Mouse (Mus musculus): Measurements from ENCODE around the gene Gps2. TPM values are rescaled to one million over a fixed set of nuclear protein-coding genes. Genes with fewer than 3 reads are reported as not detected.
"Not testable (repeated sequence)": the region's sequence is repeated elsewhere in the genome, so short reads cannot be mapped to it uniquely, and the experiment has no call there.

Gps2 gene
- polyA plus RNA-seq, 1 experiment from 2014 or later: 95.8 TPM

- WGBS: 95% methylated on average over 17 of the region's 17 CpGs
- no peak for ATAC-seq (ENCODE audit: low FRiP score)
- H3K36me3 ChIP-seq (ENCODE audit: control insufficient read depth, insufficient read depth, low read length): peaks cover 57% of the 10 kb centered on the region
- H3K4me2 ChIP-seq: no peak overlapping the region
- H3K9ac ChIP-seq (ENCODE audit: low read length): no peak overlapping the region
- no peaks in the 10 kb centered on the region for H3K27me3 ChIP-seq (ENCODE audit: control insufficient read depth, insufficient read depth, low read length)
- peak; percentile 73 for DNase-seq (ENCODE audit: low spot score, missing footprints)
- no peak overlapping the region for H3K4me3 ChIP-seq (ENCODE audit: low read depth, low read length)
- no peak overlapping the region for H3K27ac ChIP-seq (ENCODE audit: low read depth, low read length)
- peaks cover 19% of the 10 kb centered on the region for H3K4me1 ChIP-seq (ENCODE audit: control insufficient read depth, insufficient read depth, low read length)
- no peaks in the 10 kb centered on the region for H3K9me3 ChIP-seq (ENCODE audit: control insufficient read depth, low read length)
Observed at GRCm38 (mm10) chr11:69910781-69911560, 2.7 kb upstream of the Gps2 start.

DNA sequence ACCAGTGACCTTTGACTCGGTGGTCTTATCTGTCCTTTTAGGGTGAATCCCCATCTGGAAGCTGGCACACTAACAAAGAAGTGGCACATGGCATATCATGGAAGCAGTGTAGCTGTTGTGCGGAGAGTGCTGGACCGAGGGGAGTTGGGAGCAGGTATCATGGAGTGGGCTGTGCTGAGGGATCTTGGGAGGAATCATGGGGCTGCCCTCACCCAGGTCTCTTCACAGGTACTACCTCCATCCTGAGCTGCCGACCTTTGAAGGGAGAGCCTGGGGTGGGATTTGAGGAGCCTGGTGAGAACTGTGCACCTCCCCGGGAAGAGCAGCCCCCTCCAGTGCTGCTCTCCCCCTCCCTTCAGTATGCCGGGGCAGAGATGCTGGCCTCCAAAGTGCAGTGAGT lies 2.0 kb upstream of the Gps2 start:
- H3K4me2 ChIP-seq: no peak overlapping the region
- no peak overlapping the region for H3K27ac ChIP-seq (ENCODE audit: low read depth, low read length)
- peak; percentile 77 for DNase-seq (ENCODE audit: low spot score, missing footprints)
- H3K4me3 ChIP-seq (ENCODE audit: low read depth, low read length): no peak overlapping the region
- peaks cover 56% of the 10 kb centered on the region for H3K36me3 ChIP-seq (ENCODE audit: control insufficient read depth, insufficient read depth, low read length)
- no peaks in the 10 kb centered on the region for H3K27me3 ChIP-seq (ENCODE audit: control insufficient read depth, insufficient read depth, low read length)
- H3K4me1 ChIP-seq (ENCODE audit: control insufficient read depth, insufficient read depth, low read length): peaks cover 21% of the 10 kb centered on the region
- ATAC-seq (ENCODE audit: low FRiP score): no peak
- H3K9ac ChIP-seq (ENCODE audit: low read length): no peak overlapping the region
- no peaks in the 10 kb centered on the region for H3K9me3 ChIP-seq (ENCODE audit: control insufficient read depth, low read length)
- WGBS: 84% methylated on average over 6 of the region's 6 CpGs

DNA sequence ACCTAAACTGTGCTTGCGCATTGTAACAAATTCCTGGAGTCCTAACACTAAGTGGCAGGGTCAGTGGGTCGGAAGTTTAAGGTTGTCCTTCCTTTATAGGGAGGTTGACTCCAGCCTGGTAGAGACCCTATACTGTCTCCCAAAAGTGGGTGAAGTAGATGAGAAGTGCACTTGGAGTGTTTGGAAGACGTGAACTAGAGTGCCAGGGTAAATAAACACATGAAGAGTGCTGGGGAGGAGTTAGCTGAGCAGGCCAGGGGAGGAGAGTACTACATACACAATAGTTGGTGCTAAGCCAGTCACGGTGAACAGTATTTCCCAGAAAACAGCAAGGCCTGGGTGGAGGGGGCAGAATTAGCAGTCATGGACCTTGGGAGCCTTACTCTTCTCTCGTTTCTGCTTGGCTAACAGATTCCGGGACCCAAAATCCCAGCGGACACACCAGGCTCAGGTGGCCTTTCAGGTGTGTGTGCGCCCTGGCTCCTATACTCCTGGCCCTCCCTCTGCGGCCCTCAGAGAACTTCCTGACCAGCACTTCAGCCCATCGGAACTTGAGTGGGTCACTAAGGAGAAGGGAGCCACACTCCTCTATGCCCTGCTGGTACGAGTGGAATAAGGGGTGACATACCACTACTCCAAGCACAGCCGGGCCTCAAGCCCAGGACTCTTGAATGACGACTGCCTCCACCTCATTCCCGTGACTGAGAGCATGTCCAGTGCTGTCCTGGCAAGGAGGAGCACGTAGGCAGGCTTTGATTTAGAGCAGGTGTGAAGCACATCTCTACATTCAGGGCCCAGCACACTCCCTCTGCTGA lies 765 bp upstream of the Gps2 start:
- peak; percentile 75 for DNase-seq (ENCODE audit: low spot score, missing footprints)
- Histone ChIP-seq H3K4me2 (peak overlapping the region; percentile 74), H3K27ac (ENCODE audit: low read depth, low read length) (no peak overlapping the region; the same call in 1 of the 2 replicates), H3K9ac (ENCODE audit: low read length) (peak overlapping the region; percentile 89; the same call in 1 of the 2 replicates), H3K9me3 (ENCODE audit: control insufficient read depth, low read length) (no peaks in the 10 kb centered on the region), H3K4me3 (ENCODE audit: low read depth, low read length) (peak overlapping the region; percentile 72; the same call in 1 of the 2 replicates), H3K36me3 (ENCODE audit: control insufficient read depth, insufficient read depth, low read length) (peaks cover 56% of the 10 kb centered on the region), H3K4me1 (ENCODE audit: control insufficient read depth, insufficient read depth, low read length) (peaks cover 21% of the 10 kb centered on the region), H3K27me3 (ENCODE audit: control insufficient read depth, insufficient read depth, low read length) (no peaks in the 10 kb centered on the region)
- peak; percentile 8; the same call in 1 of the 2 replicates for ATAC-seq (ENCODE audit: low FRiP score)
- 73% methylated on average over 15 of the region's 15 CpGs for WGBS

- Histone ChIP-seq H3K4me3 (ENCODE audit: low read depth, low read length) (peak overlapping the region; percentile 72), H3K27ac (ENCODE audit: low read depth, low read length) (peak overlapping the region; percentile 77), H3K27me3 (ENCODE audit: control insufficient read depth, insufficient read depth, low read length) (no peaks in the 10 kb centered on the region), H3K9ac (ENCODE audit: low read length) (peak overlapping the region; percentile 89), H3K4me2 (peak overlapping the region; percentile 74), H3K4me1 (ENCODE audit: control insufficient read depth, insufficient read depth, low read length) (peaks cover 29% of the 10 kb centered on the region), H3K36me3 (ENCODE audit: control insufficient read depth, insufficient read depth, low read length) (peaks cover 50% of the 10 kb centered on the region), H3K9me3 (ENCODE audit: control insufficient read depth, low read length) (no peaks in the 10 kb centered on the region)
- 3% methylated on average over 17 of the region's 17 CpGs for WGBS
- no peak for ATAC-seq (ENCODE audit: low FRiP score)
- DNase-seq (ENCODE audit: low spot score, missing footprints): no peak
Observed at GRCm38 (mm10) chr11:69914372-69914764, 680 bp downstream of the Gps2 start.

GRCm38 (mm10) chr11:69914917-69915430 lies 1.3 kb downstream of the Gps2 start:
- DNase-seq (ENCODE audit: low spot score, missing footprints): no peak
- H3K27ac ChIP-seq (ENCODE audit: low read depth, low read length): no peak overlapping the region
- peak overlapping the region; percentile 89; the same call in 1 of the 2 replicates for H3K9ac ChIP-seq (ENCODE audit: low read length)
- H3K27me3 ChIP-seq (ENCODE audit: control insufficient read depth, insufficient read depth, low read length): no peaks in the 10 kb centered on the region
- 41% methylated on average over 9 of the region's 9 CpGs for WGBS
- H3K36me3 ChIP-seq (ENCODE audit: control insufficient read depth, insufficient read depth, low read length): peaks cover 47% of the 10 kb centered on the region
- no peak for ATAC-seq (ENCODE audit: low FRiP score)
- peaks cover 33% of the 10 kb centered on the region for H3K4me1 ChIP-seq (ENCODE audit: control insufficient read depth, insufficient read depth, low read length)
- peak overlapping the region; percentile 72 for H3K4me3 ChIP-seq (ENCODE audit: low read depth, low read length)
- no peaks in the 10 kb centered on the region for H3K9me3 ChIP-seq (ENCODE audit: control insufficient read depth, low read length)
- peak overlapping the region; percentile 74 for H3K4me2 ChIP-seq

- H3K27me3 ChIP-seq (ENCODE audit: control insufficient read depth, insufficient read depth, low read length): no peaks in the 10 kb centered on the region
- no peak for ATAC-seq (ENCODE audit: low FRiP score)
- no peak overlapping the region for H3K9ac ChIP-seq (ENCODE audit: low read length)
- no peaks in the 10 kb centered on the region for H3K9me3 ChIP-seq (ENCODE audit: control insufficient read depth, low read length)
- peaks cover 33% of the 10 kb centered on the region for H3K4me1 ChIP-seq (ENCODE audit: control insufficient read depth, insufficient read depth, low read length)
- 65% methylated on average over 5 of the region's 5 CpGs for WGBS
- peaks cover 37% of the 10 kb centered on the region for H3K36me3 ChIP-seq (ENCODE audit: control insufficient read depth, insufficient read depth, low read length)
- H3K4me3 ChIP-seq (ENCODE audit: low read depth, low read length): no peak overlapping the region
- peak overlapping the region; percentile 74; the same call in 1 of the 2 replicates for H3K4me2 ChIP-seq
- peak; percentile 72 for DNase-seq (ENCODE audit: low spot score, missing footprints)
- no peak overlapping the region for H3K27ac ChIP-seq (ENCODE audit: low read depth, low read length)
Observed at GRCm38 (mm10) chr11:69915667-69916627, 2.3 kb downstream of the Gps2 start.

DNA sequence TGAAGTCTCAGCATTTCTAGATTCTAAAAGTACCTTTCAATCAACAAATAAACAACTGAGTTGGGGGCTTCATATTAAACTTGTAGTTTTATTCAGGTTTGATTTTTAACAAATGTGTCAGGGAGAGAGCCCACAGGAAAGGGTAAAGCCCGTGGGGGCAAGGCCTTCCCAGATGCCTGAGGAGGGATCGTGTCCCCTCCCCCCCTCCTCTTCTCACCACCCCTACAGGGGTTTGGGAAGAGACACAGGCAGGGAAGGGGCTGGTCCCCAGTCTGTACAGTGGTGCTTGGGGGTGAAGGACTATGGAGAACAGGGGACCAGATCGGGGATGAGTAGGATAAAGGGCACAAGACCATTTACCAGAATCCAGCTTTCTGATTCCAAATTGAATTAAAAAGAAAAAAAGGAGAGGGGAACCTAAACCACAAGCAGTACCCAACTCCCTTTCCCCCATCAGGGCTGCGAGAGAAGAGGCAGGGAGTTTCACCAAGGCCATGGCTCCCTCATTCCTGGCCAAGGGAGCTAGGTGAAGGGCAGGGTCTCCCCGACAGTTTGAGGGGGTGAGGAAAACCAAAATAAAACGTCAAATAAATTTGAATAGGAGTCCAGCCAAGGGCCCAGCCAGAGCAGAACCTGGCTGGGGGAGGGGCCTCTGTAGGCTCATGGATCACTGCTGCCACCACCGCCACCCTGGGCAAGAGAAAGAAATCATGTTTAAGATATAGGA lies 3.1 kb downstream of the Gps2 start:
- H3K9me3 ChIP-seq (ENCODE audit: control insufficient read depth, low read length); H3K4me3 ChIP-seq (ENCODE audit: low read depth, low read length); ATAC-seq (ENCODE audit: low FRiP score); H3K27ac ChIP-seq (ENCODE audit: low read depth, low read length); H3K4me2 ChIP-seq; H3K9ac ChIP-seq (ENCODE audit: low read length); H3K27me3 ChIP-seq (ENCODE audit: control insufficient read depth, insufficient read depth, low read length): not testable (repeated sequence)
- Histone ChIP-seq H3K36me3 (ENCODE audit: control insufficient read depth, insufficient read depth, low read length) (peaks cover 30% of the 10 kb centered on the region), H3K4me1 (ENCODE audit: control insufficient read depth, insufficient read depth, low read length) (peaks cover 33% of the 10 kb centered on the region)
- peak; percentile 72 for DNase-seq (ENCODE audit: low spot score, missing footprints)
- 73% methylated on average over 7 of the region's 7 CpGs for WGBS

All from midbrain, embryonic 11.5 days (tissue).